Mouse (Mus musculus) CD4-positive helper T cell, adult 2 months (primary cell): Measurements from ENCODE around the gene Ebp.

Experiments used
- DNase-seq: peaks from one replicate; pipeline ENCODE4 v3.0.0-alpha.2; 2012; ENCODE audit warnings: low read depth, missing footprints, low spot score

Gene Ebp

GRCm38 (mm10) chrX:8193419-8193723 lies at the start of gene Ebp:
Gene Ebp (minus strand): TSS chrX:8193512.
- DNase-seq: peak; percentile 44

- no peak for DNase-seq
Observed at GRCm38 (mm10) chrX:8238804-8239395, 45.6 kb upstream of the Ebp start.

GRCm38 (mm10) chrX:8236704-8237103 lies 43.4 kb upstream of the Ebp start:
- no peak for DNase-seq

- no peak for DNase-seq
Observed at GRCm38 (mm10) chrX:8233602-8234001, 40.3 kb upstream of the Ebp start.

- no peak for DNase-seq
Observed at GRCm38 (mm10) chrX:8230272-8230671, 37.0 kb upstream of the Ebp start.

GRCm38 (mm10) chrX:8223473-8223872 lies 30.2 kb upstream of the Ebp start:
- DNase-seq: no peak

- no peak for DNase-seq
Observed at GRCm38 (mm10) chrX:8222678-8223421, 29.5 kb upstream of the Ebp start.

GRCm38 (mm10) chrX:8222296-8222677 lies 29.0 kb upstream of the Ebp start:
- no peak for DNase-seq

GRCm38 (mm10) chrX:8219651-8220050 lies 26.3 kb upstream of the Ebp start:
- no peak for DNase-seq

GRCm38 (mm10) chrX:8218114-8218513 lies 24.8 kb upstream of the Ebp start:
- DNase-seq: no peak

- DNase-seq: no peak
Observed at GRCm38 (mm10) chrX:8217383-8217782, 24.1 kb upstream of the Ebp start.

- no peak for DNase-seq
Observed at GRCm38 (mm10) chrX:8211490-8212207, 18.3 kb upstream of the Ebp start.

GRCm38 (mm10) chrX:8209720-8210119 lies 16.4 kb upstream of the Ebp start:
- DNase-seq: no peak

GRCm38 (mm10) chrX:8207224-8207623 lies 13.9 kb upstream of the Ebp start:
- DNase-seq: no peak

GRCm38 (mm10) chrX:8206694-8207197 lies 13.4 kb upstream of the Ebp start:
- no peak for DNase-seq

GRCm38 (mm10) chrX:8206015-8206693 lies 12.8 kb upstream of the Ebp start, which contains the start of gene Porcn:
Gene Porcn (minus strand): TSS chrX:8206525.
- peak; percentile 4 for DNase-seq

GRCm38 (mm10) chrX:8205551-8205950 lies 12.2 kb upstream of the Ebp start:
- no peak for DNase-seq

- DNase-seq: no peak
Observed at GRCm38 (mm10) chrX:8205088-8205487, 11.8 kb upstream of the Ebp start.

GRCm38 (mm10) chrX:8204076-8204475 lies 10.8 kb upstream of the Ebp start:
- DNase-seq: no peak

- no peak for DNase-seq
Observed at GRCm38 (mm10) chrX:8203105-8203504, 9.8 kb upstream of the Ebp start.

GRCm38 (mm10) chrX:8192640-8193418 lies 483 bp downstream of the Ebp start:
- peak; percentile 85 for DNase-seq
